Mouse (Mus musculus) olfactory bulb, adult 2 months (tissue): ENCODE measurements around the gene Fgfr2.

ENCODE experiments used
- CTCF ChIP-seq: fragments of 200-500 bp; IDR thresholded peaks from 2 replicates; pipeline ENCODE4 v1.5.1; 2012; ENCODE audit warnings: low read depth, mild to moderate bottlenecking, low read length, moderate library complexity; ENCODE audit not compliant: insufficient read depth
- POLR2A ChIP-seq: fragments of 200-500 bp; IDR thresholded peaks from 2 replicates; pipeline ENCODE4 v1.6.1; 2012; ENCODE audit warnings: mild to moderate bottlenecking, low read depth, low read length, moderate library complexity; ENCODE audit not compliant: insufficient read depth

DNA sequence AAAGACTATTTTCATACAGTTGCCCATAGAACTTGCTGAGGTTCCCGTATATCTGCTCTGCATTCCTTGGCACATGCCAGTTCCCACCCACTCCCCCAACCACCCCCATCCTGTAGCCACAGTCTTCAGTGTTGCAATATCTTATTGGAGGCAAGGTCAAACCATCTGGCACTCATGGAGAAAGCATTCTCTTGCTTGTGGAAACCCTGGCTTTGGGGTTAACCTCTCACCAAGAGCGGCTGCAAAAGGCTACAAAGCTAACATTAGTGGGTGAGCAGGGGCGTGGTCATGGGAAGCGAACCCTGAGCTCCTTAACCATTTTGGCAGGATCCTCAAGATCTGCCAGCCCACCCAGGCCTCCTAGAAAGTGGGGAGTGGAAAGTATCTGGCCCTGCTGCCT is 2486.2 kb downstream of the Fgfr2 start:
- TF ChIP-seq CTCF (no peak), POLR2A (no peak)
